Mouse (Mus musculus) heart, postnatal 25 days (tissue): ENCODE results near the gene Gnai3. TPM values are rescaled to one million over a fixed set of nuclear protein-coding genes. Genes with fewer than 3 reads are reported as not detected.

Experiments used
- DNase-seq: peaks from one replicate; pipeline ENCODE4 v3.0.0; 2022; ENCODE audit warnings: low spot score
- intact Hi-C: fragments of 180-260 bp; cut with DNase I; formaldehyde crosslinking; loops from one replicate; pipeline ENCODE4 v1.15.1; 2025
- total RNA-seq, 2 experiments: library from RNA; stranded (reverse); gene quantifications; 2 replicates each; pipeline ENCODE4 v1.2.3; 2021

Gnai3 gene
- total RNA-seq, 2 experiments from 2014 or later, result 18.5 to 21.3 TPM

DNA sequence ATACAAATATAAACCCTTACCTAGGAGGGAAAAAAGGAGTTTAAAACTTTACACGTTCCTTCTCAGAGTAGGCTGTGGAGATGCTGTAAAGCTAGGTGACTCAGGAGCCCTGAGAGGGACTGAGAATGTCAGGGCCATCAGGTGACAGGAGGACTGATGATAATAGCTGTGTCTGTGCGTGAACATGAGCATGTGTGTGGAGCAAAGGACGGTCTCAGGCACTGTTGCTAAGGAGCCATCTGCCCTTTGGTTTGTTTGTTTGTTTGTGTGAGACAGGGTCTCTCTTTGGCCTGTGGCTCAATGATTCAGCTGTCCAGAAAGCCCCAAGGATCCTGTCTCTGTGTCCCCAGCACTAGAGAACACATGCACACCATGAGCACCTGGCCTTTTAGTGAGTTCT is 24.8 kb downstream of the Gnai3 start:
- intact Hi-C loops, result no loop called here
- DNase-seq, result no peak

- intact Hi-C loops, result no loop called here
- DNase-seq, result no peak
These were observed 28.5 kb downstream of the Gnai3 start for GRCm38 (mm10) chr3:108117465-108117864.

GRCm38 (mm10) chr3:108113591-108114289 is 32.2 kb downstream of the Gnai3 start:
- intact Hi-C loops, result no loop called here

DNA sequence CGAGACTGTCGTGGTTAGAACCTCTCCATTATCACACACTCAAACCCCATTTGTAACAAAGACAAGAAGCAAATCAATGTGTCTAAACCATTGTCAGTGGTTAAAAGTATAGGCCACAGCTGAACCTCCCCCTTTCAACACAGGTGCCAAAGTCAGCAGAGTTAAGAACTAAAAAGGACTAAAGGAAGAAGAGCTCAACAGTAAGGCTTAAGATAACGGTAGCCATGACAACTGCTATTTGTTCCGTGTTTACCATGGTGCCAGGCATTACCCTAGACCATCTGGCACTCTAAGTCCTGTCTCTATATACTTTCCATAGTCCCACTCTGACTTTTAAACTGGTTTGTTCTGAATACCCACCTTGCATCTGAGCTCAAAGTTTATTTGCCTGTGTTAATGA is 33.3 kb downstream of the Gnai3 start:
- intact Hi-C loops, result no loop called here
- no peak for DNase-seq

More at GRCm38 (mm10) chr3:108113591-108114289, 32.2 kb downstream of the Gnai3 start:
- DNase-seq, result no peak

DNA sequence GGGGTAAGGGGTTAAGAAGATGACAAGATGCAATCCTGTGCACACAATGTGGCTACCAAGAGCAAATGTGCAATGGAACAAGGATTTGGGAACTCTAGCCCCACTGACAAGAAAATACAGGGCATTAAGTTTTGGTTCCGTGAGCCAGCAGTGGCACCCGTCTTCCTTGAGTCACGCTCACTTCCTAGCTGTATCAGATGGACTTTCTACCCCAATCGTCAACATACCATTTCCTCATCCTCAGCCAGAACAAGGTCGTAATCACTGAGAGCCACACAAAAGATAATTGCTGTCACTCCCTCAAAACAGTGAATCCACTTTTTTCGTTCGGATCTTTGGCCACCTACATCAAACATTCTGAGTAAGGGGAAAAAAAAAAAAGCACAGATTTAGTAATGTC is 33.7 kb downstream of the Gnai3 start:
- intact Hi-C loops, result no loop called here
- DNase-seq, result no peak

GRCm38 (mm10) chr3:108111320-108111719 is 34.6 kb downstream of the Gnai3 start:
- intact Hi-C loops, result no loop called here
- DNase-seq, result no peak

DNA sequence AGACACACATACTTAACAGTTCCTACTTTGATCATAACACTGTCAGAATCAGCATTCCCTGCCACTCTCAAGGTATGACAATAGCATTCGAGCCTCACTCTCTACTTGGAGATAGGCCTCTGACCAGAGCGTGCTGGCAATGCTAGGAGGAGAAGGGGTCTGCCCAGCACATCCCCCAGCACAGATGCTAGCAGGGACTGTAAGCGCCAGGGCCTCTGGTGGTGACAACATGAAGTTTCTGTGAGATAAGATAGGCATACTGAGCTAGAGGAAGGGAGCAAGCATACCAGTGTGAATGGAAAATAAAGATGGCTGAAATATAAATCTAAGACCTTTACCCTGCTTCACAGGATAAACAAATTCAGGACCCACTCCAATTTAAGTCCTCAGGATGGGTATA is 40.7 kb downstream of the Gnai3 start:
- no peak for DNase-seq
- intact Hi-C loops, result no loop called here

DNA sequence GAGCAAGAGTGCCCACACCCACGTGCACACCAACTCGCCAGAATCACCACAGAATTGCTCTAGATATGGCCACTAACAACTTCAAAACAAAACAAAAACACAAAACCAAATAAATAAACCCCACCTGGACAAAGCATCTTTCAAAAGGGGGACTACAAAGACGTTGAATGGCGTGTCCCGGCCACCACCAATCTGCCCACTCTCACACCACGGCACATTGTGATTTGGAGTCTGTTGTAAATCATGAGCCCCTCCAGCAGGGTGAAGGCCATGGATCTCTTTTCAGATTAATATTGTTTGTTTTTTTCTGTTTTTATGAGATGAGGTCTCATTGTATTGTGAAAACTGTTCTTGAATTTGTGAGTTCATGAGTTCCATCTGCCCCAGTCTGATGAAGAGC is 43.9 kb downstream of the Gnai3 start:
- intact Hi-C loops, result no loop called here
- DNase-seq, result no peak

DNA sequence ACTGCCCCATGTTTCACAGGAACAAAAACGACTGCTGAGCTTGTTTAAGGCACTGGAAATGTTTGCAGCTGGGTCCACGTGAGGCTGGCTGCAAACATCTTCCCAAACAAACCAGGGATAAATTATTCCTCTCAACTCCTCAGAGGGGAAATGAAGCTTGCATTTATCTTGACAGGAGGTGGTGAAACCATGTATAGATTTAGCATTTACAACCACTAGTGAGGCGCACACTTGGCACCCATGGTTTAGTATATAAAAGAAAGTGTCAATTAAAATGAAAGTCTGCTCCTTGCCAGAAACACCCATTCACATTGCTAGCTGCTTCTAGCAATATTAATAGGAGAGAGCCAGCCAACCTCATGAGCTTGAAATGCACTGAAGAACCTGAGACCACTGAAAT is 44.4 kb downstream of the Gnai3 start:
- no peak for DNase-seq
- intact Hi-C loops, result no loop called here

DNA sequence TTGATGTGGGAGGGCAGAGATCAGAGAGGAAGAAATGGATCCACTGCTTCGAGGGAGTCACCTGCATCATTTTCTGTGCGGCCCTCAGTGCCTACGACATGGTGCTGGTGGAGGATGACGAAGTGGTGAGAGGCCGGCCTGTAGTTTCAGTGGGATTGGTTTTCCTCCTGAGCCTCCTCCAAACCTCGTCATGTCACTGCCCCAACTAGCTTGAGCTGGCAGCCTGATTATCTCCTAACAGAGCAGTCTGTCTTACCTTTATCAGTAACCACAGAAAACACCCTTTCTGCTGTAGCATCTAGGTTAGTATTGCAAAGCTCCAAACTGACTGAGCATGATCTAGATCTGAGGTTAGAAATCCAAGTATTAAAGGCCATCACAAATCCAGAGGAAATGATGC is 47.6 kb downstream of the Gnai3 start:
- DNase-seq, result no peak
- intact Hi-C loops, result no loop called here

DNA sequence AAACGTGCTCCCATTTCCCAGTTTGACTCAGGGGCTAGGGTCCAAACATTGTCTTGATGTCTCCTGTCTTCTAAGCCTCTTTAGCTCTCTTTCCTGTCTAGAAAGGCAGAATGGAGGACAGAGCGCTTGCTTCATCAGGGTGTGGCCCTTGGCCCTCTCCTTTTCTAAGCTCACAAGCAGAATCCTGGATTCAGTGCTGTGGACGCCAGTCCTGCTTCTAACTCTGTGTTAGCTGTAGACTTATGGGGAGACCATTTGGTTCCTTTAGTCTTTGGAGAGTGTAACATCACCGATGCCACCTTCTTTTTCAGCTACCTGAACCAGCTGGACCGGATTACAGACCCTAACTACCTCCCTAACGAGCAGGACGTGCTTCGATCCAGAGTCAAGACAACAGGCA is 48.3 kb downstream of the Gnai3 start:
- intact Hi-C loops, result no loop called here
- no peak for DNase-seq

GRCm38 (mm10) chr3:108096726-108097125 is 49.2 kb downstream of the Gnai3 start:
- intact Hi-C loops, result no loop called here

GRCm38 (mm10) chr3:108096226-108096625 is 49.7 kb downstream of the Gnai3 start:
- DNase-seq, result no peak
- intact Hi-C loops, result no loop called here

More at GRCm38 (mm10) chr3:108096726-108097125, 49.2 kb downstream of the Gnai3 start:
- no peak for DNase-seq

- DNase-seq, result no peak
- intact Hi-C loops, result no loop called here
These were observed 50.8 kb downstream of the Gnai3 start for GRCm38 (mm10) chr3:108094976-108095760.

DNA sequence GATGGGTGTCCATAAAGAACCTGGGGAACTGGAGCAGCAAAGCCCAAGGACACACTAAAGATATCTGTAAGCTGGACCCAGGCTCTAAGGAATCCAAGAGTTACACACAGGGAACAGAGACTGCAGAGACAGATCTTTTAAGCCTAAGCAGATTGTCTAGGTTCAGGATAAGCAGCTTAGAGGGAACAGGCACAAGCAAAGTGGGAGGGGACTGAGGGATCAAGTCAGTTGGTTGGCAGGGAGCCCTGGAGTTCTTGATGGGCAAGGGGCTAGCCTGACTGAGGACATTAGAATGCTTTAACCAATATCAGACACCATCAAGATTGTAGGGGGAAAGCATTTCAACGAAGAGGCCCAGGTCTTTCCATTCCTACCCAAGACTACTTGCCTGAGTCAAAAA is 51.8 kb downstream of the Gnai3 start:
- no peak for DNase-seq
- intact Hi-C loops, result no loop called here

- intact Hi-C loops, result no loop called here
- no peak for DNase-seq
These were observed 52.6 kb downstream of the Gnai3 start for GRCm38 (mm10) chr3:108093306-108093705.

DNA sequence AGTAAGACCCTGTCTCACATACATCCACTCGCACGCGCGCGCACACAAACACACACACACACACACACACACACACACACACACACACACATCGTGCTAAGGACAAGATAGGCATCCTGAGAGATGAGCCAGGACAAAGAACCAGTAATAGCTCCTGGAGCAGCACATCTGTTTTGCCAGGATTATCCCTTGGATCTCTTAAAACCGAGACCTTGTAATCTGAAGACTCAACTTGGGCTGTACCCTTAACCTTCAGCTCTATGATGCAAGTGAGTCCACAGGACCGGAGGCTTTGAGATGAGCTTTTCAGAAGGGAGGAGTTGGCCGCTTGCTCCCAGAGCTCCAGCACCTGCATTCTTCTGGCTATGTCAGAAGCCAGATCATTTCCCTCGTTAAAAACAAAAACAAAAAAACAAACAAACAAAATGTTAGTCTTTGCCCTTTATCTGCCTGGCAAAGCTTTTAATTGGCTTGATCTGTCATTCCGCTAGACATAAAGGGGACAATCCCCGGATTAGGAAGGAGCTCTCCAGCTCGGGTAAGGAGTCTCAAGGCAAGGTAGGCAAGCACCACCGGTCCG is 53.3 kb downstream of the Gnai3 start, which contains the start of gene Gnat2:
Gnat2 (plus strand) TSS at position 254 of the 580 bp plus-strand sequence.
- no peak for DNase-seq
- intact Hi-C loops, result no loop called here

DNA sequence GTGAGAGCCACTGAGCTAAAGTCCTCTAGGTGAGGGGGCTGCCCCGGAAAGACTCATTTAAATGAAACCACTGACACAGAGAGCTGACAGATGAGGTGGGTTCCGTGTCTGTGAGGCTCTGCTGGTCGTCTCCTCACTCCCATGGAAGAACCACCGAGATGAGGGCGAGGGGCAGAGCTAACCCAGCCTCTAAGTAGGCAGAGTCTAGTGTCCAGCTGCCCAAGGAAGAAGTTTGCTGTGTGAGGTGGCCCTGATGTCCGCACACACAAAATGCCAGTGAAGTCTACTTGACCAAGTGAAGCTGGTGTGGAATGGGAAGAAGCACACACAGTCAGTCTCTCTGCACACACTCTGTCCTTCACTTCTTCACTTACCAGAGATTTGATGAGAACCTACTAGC is 53.9 kb downstream of the Gnai3 start:
- no peak for DNase-seq
- intact Hi-C loops, result no loop called here

GRCm38 (mm10) chr3:108090561-108090960 is 55.4 kb downstream of the Gnai3 start:
- intact Hi-C loops, result no loop called here
- DNase-seq, result no peak

- DNase-seq, result no peak
- intact Hi-C loops, result no loop called here
These were observed 56.0 kb downstream of the Gnai3 start for GRCm38 (mm10) chr3:108089916-108090315.

GRCm38 (mm10) chr3:108088842-108089380 is 57.0 kb downstream of the Gnai3 start:
- intact Hi-C loops, result no loop called here
- no peak for DNase-seq
